Mouse (Mus musculus) liver, embryonic 14.5 days (tissue): Measurements from ENCODE around the gene Bcas1. TPM values are rescaled to one million over a fixed set of nuclear protein-coding genes. Genes with fewer than 3 reads are reported as not detected.

ENCODE experiments used
- ATAC-seq: fragments of 200-750 bp; cut with Nextera tagmentation; 2 replicates; pipeline ENCODE4 v1.8.0; 2017; ENCODE audit warnings: moderate number of reproducible peaks, mild to moderate bottlenecking, moderate library complexity; ENCODE audit not compliant: insufficient read depth
- DNase-seq, 3 experiments: peaks; one replicate each; pipeline ENCODE4 v3.0.0-alpha.2; 2012 to 2013; ENCODE audit warnings: low read depth in 3 of 3, low spot score in 3 of 3
- H3K27ac ChIP-seq: fragments of 300-500 bp; sonication (generic); 2 replicates; pipeline ENCODE4 v1.5.1; 2014; ENCODE audit warnings: moderate library complexity, mild to moderate bottlenecking, control low read depth, inconsistent platforms
- H3K27me3 ChIP-seq: fragments of 300-500 bp; sonication (generic); 2 replicates; pipeline ENCODE4 v1.6.1; 2014; ENCODE audit warnings: mild to moderate bottlenecking, low read length, moderate library complexity; ENCODE audit not compliant: control insufficient read depth, insufficient read depth
- H3K36me3 ChIP-seq: fragments of 300-500 bp; sonication (generic); replicated peaks from 2 replicates; pipeline ENCODE4 v1.6.1; 2014; ENCODE audit warnings: low read depth; ENCODE audit not compliant: control insufficient read depth, insufficient read depth
- H3K4me1 ChIP-seq, 2 experiments: fragments of 200-500 bp in 1 of 2; fragments of 300-500 bp in 1 of 2; sonication (generic) in 1 of 2; replicated peaks; 2 replicates each; pipeline ENCODE4 v1.6.1; 2012 to 2014; ENCODE audit warnings: antibody characterized with exemption in 1 of 2, inconsistent platforms in 1 of 2, low read length in 1 of 2; ENCODE audit not compliant: control insufficient read depth in 2 of 2, insufficient read depth in 2 of 2
- H3K4me2 ChIP-seq: fragments of 300-500 bp; sonication (generic); 2 replicates; pipeline ENCODE4 v1.6.1; 2014; ENCODE audit warnings: low read depth, mild to moderate bottlenecking, control low read depth, moderate library complexity
- H3K4me3 ChIP-seq, 2 experiments: fragments of 200-500 bp in 1 of 2; fragments of 300-500 bp in 1 of 2; sonication (generic) in 1 of 2; 2 replicates each; pipeline ENCODE4 v1.5.1; 2012 to 2014; ENCODE audit warnings: low read depth in 2 of 2, low read length in 2 of 2, mild to moderate bottlenecking in 2 of 2, control low read depth in 1 of 2, inconsistent platforms in 1 of 2, moderate library complexity in 1 of 2; ENCODE audit not compliant: insufficient read depth in 1 of 2
- H3K9ac ChIP-seq: fragments of 300-500 bp; sonication (generic); replicated peaks from 2 replicates; pipeline ENCODE4 v1.6.1; 2014; ENCODE audit warnings: mild to moderate bottlenecking, control low read depth, moderate library complexity
- H3K9me3 ChIP-seq: fragments of 300-500 bp; sonication (generic); 2 replicates; pipeline ENCODE4 v1.6.1; 2016; ENCODE audit warnings: low read length, mixed read lengths; ENCODE audit not compliant: control insufficient read depth
- CTCF ChIP-seq: IDR thresholded peaks from 2 replicates; pipeline ENCODE4 v1.5.1; 2016; ENCODE audit warnings: antibody characterized with exemption, low read depth, control low read depth
- EP300 ChIP-seq: IDR thresholded peaks from 2 replicates; pipeline ENCODE4 v1.6.1; 2016; ENCODE audit warnings: antibody characterized with exemption, low read depth
- WGBS: fragments of 180-500 bp; shearing (Covaris S2); extraction: QIAGEN DNeasy Blood & Tissue Kit; methylation state at CpG from one replicate; pipeline ENCODE4 v1.1.7; 2014; ENCODE audit not compliant: insufficient replicate concordance; 5-methylcytosine and 5-hydroxymethylcytosine counted together
- polyA plus RNA-seq, 2 experiments: library from polyadenylated mRNA; depleted of rRNA in 1 of 2; stranded (reverse) in 1 of 2; unstranded in 1 of 2; fragments of >200 nt; fragmentation: Nextera tagmentation in 1 of 2; extraction: Ambion mirVana in 1 of 2; gene quantifications; 2 replicates each; pipeline versions ENCODE4 v1.2.1 to v1.2.3; 2012 to 2014

The Bcas1 gene
- polyA plus RNA-seq, 2 experiments = 3.9 to 5.7 TPM

GRCm38 (mm10) chr2:170428966-170429365, 1.3 kb upstream of the Bcas1 start:
- ATAC-seq (no peak), DNase-seq (no peak)
- 52% methylated on average over 8 of the region's 8 CpGs for WGBS
- Histone ChIP-seq H3K27me3 (no peaks in the 10 kb centered on the region), H3K4me1 (no peaks in the 10 kb centered on the region), H3K4me3 (no peak overlapping the region), H3K4me2 (no peak overlapping the region), H3K9me3 (no peaks in the 10 kb centered on the region), H3K36me3 (no peaks in the 10 kb centered on the region), H3K27ac (no peak overlapping the region), H3K9ac (no peak overlapping the region)
- TF ChIP-seq EP300 (no peak), CTCF (no peak)

- WGBS = 53% methylated on average over 3 of the region's 3 CpGs
- H3K27me3 ChIP-seq = no peaks in the 10 kb centered on the region
- DNase-seq (no peak), ATAC-seq (no peak)
- H3K9ac ChIP-seq = no peak overlapping the region
- TF ChIP-seq EP300 (no peak), CTCF (no peak)
- H3K27ac ChIP-seq = no peak overlapping the region
- H3K9me3 ChIP-seq = no peaks in the 10 kb centered on the region
- H3K4me3 ChIP-seq = no peak overlapping the region
- H3K4me1 ChIP-seq = no peaks in the 10 kb centered on the region
- H3K36me3 ChIP-seq = no peaks in the 10 kb centered on the region
- no peak overlapping the region for H3K4me2 ChIP-seq
Measured at GRCm38 (mm10) chr2:170424131-170424530, 3.5 kb downstream of the Bcas1 start.

- Histone ChIP-seq H3K9me3 (no peaks in the 10 kb centered on the region), H3K4me2 (no peak overlapping the region), H3K9ac (no peak overlapping the region), H3K27ac (no peak overlapping the region), H3K36me3 (no peaks in the 10 kb centered on the region), H3K4me1 (no peaks in the 10 kb centered on the region), H3K4me3 (no peak overlapping the region), H3K27me3 (no peaks in the 10 kb centered on the region)
- ATAC-seq = no peak
- 29% methylated on average over 4 of the region's 4 CpGs for WGBS
- no peak for DNase-seq
- TF ChIP-seq CTCF (peak; percentile 20; the same call in 1 of the 2 replicates), EP300 (no peak)
Measured at GRCm38 (mm10) chr2:170421924-170422323, 5.7 kb downstream of the Bcas1 start.

GRCm38 (mm10) chr2:170418748-170419147, 8.9 kb downstream of the Bcas1 start:
- TF ChIP-seq EP300 = no peak
- peak; percentile 59 for TF ChIP-seq CTCF
- Histone ChIP-seq H3K4me1 (no peaks in the 10 kb centered on the region), H3K9ac (no peak overlapping the region), H3K27me3 (no peaks in the 10 kb centered on the region), H3K9me3 (no peaks in the 10 kb centered on the region), H3K4me3 (no peak overlapping the region), H3K27ac (no peak overlapping the region), H3K4me2 (no peak overlapping the region), H3K36me3 (no peaks in the 10 kb centered on the region)
- no peak for DNase-seq
- WGBS = 45% methylated on average over 10 of the region's 10 CpGs
- no peak for ATAC-seq

- Histone ChIP-seq H3K4me3 (no peak overlapping the region), H3K4me1 (no peaks in the 10 kb centered on the region), H3K9me3 (no peaks in the 10 kb centered on the region), H3K27ac (no peak overlapping the region), H3K9ac (no peak overlapping the region), H3K4me2 (no peak overlapping the region), H3K36me3 (no peaks in the 10 kb centered on the region), H3K27me3 (peaks cover 8% of the 10 kb centered on the region)
- DNase-seq (no peak), ATAC-seq (no peak)
- WGBS = 6% methylated on average over 13 of the region's 13 CpGs
- no peak for TF ChIP-seq CTCF
- TF ChIP-seq EP300 = no peak
Measured at GRCm38 (mm10) chr2:170411490-170412168, 16.0 kb downstream of the Bcas1 start.
